Mouse (Mus musculus) heart, adult 2 months (tissue): ENCODE measurements around the gene Cnbd2. TPM values are rescaled to one million over a fixed set of nuclear protein-coding genes. Genes with fewer than 3 reads are reported as not detected.
A peak's percentile ranks its signal among the peaks of the same experiment; 100 is the strongest.
"Not testable (repeated sequence)": the region's sequence is repeated elsewhere in the genome, so short reads cannot be mapped to it uniquely, and the experiment has no call there.

Experiments used
- DNase-seq, 2 experiments: peaks; one replicate each; pipeline ENCODE4 v3.0.0; 2021
- H3K27ac ChIP-seq: fragments of 200-600 bp; 2 replicates; pipeline ENCODE4 v1.8.1; 2022
- H3K27me3 ChIP-seq: fragments of 200-500 bp; 2 replicates; pipeline ENCODE4 v1.6.1; 2012; ENCODE audit warnings: mild to moderate bottlenecking, low read length, inconsistent platforms, mixed read lengths; ENCODE audit not compliant: control insufficient read depth, insufficient read depth
- H3K36me3 ChIP-seq: fragments of 200-500 bp; 2 replicates; pipeline ENCODE4 v1.6.1; 2012; ENCODE audit warnings: low read length, inconsistent platforms; ENCODE audit not compliant: control insufficient read depth, insufficient read depth
- H3K4me1 ChIP-seq: fragments of 200-500 bp; 2 replicates; pipeline ENCODE4 v1.6.1; 2011; ENCODE audit warnings: low read length; ENCODE audit not compliant: control insufficient read depth, insufficient read depth
- H3K4me3 ChIP-seq: fragments of 200-600 bp; 2 replicates; pipeline ENCODE4 v1.8.1; 2022
- H3K79me2 ChIP-seq: fragments of 200-500 bp; replicated peaks from 2 replicates; pipeline ENCODE4 v1.6.1; 2012; ENCODE audit warnings: mild to moderate bottlenecking, inconsistent platforms, low read length, moderate library complexity, mixed read lengths; ENCODE audit not compliant: control insufficient read depth, insufficient read depth
- H3K9ac ChIP-seq: fragments of 200-500 bp; 2 replicates; pipeline ENCODE4 v1.6.1; 2012; ENCODE audit warnings: low read depth, mild to moderate bottlenecking, control low read depth, inconsistent platforms, low read length, mixed read lengths
- CTCF ChIP-seq: fragments of 200-600 bp; IDR thresholded peaks from 2 replicates; pipeline ENCODE4 v1.8.1; 2022; ENCODE audit warnings: antibody characterized with exemption, mild to moderate bottlenecking, moderate library complexity
- EP300 ChIP-seq: fragments of 200-500 bp; IDR thresholded peaks from 2 replicates; pipeline ENCODE4 v1.6.1; 2011; ENCODE audit warnings: low read depth, low read length, control low read depth; ENCODE audit not compliant: insufficient read depth
- POLR2A ChIP-seq: fragments of 200-500 bp; IDR thresholded peaks from 2 replicates; pipeline ENCODE4 v1.6.1; 2011; ENCODE audit warnings: mild to moderate bottlenecking, low read depth, low read length, control low read depth; ENCODE audit not compliant: insufficient read depth
- WGBS: fragments of 180-500 bp; shearing (Covaris S2); methylation state at CpG from one replicate; pipeline ENCODE4 v1.1.7; 2018; 5-methylcytosine and 5-hydroxymethylcytosine counted together
- intact Hi-C: fragments of 180-260 bp; cut with DNase I; formaldehyde crosslinking; loops from one replicate; pipeline ENCODE4 v1.15.1; 2025
- polyA plus RNA-seq: library from polyadenylated mRNA; depleted of rRNA; stranded (reverse); fragments of >200 nt; gene quantifications from 2 replicates; pipeline ENCODE4 v1.2.3, GENCODE M21; 2012
- total RNA-seq, 2 experiments: library from RNA; stranded (reverse); gene quantifications; 2 replicates each; pipeline ENCODE4 v1.2.3; 2021

Gene Cnbd2
- total and polyA plus RNA-seq, 3 experiments: 0.89 to 1.0 (median 0.92) TPM

DNA sequence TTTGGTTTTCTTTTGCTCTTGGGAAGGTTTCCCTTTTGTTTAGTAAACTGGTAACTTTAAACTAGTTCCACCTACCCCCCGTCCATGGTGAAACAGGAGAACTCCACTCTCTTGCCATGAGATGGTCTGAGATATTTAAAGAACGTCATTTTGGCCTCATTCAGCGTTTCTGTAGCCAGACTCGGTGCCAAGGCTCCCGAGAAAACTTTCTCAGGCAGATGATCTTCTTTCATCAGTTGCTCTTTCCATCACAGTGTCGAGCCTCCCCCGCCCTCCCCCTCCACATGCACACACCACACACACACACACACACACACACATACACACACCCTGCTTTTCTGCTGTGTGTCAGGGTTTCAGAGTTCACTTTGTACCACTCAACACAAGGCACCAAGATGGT, 58.8 kb downstream of the Cnbd2 start:
- H3K27ac ChIP-seq: no peak overlapping the region
- H3K27me3 ChIP-seq: no peaks in the 10 kb centered on the region
- no peaks in the 10 kb centered on the region for H3K36me3 ChIP-seq
- no peaks in the 10 kb centered on the region for H3K4me1 ChIP-seq
- no peak for TF ChIP-seq EP300
- TF ChIP-seq CTCF: no peak
- no peak for TF ChIP-seq POLR2A
- 65% methylated on average over 7 of the region's 7 CpGs for WGBS
- DNase-seq: no peak
- no peaks in the 10 kb centered on the region for H3K79me2 ChIP-seq
- no peak overlapping the region for H3K4me3 ChIP-seq
- H3K9ac ChIP-seq: no peak overlapping the region
- intact Hi-C loops: no loop called here

GRCm38 (mm10) chr2:156376956-156377355, 64.9 kb downstream of the Cnbd2 start:
- TF ChIP-seq POLR2A: no peak
- TF ChIP-seq EP300: no peak
- TF ChIP-seq CTCF: no peak
- intact Hi-C loops: no loop called here
- H3K27ac ChIP-seq: no peak overlapping the region
- no peaks in the 10 kb centered on the region for H3K79me2 ChIP-seq
- H3K36me3 ChIP-seq: no peaks in the 10 kb centered on the region
- no peaks in the 10 kb centered on the region for H3K4me1 ChIP-seq
- no peaks in the 10 kb centered on the region for H3K27me3 ChIP-seq
- 68% methylated on average over 7 of the region's 7 CpGs for WGBS
- no peak overlapping the region for H3K4me3 ChIP-seq
- no peak for DNase-seq
- no peak overlapping the region for H3K9ac ChIP-seq

DNA sequence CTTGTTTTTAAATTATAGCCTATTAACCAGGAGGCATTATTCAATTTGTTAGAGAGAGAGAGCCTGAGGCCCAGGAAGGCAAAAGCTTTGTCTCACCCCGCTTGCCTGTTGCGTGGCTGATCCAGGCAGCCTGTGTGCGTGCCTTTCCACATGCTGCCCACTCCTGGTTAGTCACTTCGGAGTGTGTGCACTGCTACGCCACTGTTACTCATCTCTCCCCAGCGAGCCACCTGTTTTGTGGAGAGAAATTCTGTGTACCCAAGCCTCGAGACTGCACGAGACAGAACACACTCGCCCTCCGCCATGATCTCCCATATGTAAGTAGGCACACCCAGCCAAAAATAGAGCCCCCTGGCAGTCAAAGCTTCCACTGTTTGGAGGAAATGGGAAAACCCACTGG, 67.8 kb downstream of the Cnbd2 start:
- no peaks in the 10 kb centered on the region for H3K79me2 ChIP-seq
- intact Hi-C loops: no loop called here
- TF ChIP-seq CTCF: no peak
- no peak for TF ChIP-seq POLR2A
- no peak for TF ChIP-seq EP300
- H3K9ac ChIP-seq: no peak overlapping the region
- 86% methylated on average over 10 of the region's 10 CpGs for WGBS
- H3K4me3 ChIP-seq: no peak overlapping the region
- no peaks in the 10 kb centered on the region for H3K27me3 ChIP-seq
- H3K27ac ChIP-seq: no peak overlapping the region
- H3K4me1 ChIP-seq: no peaks in the 10 kb centered on the region
- H3K36me3 ChIP-seq: no peaks in the 10 kb centered on the region
- DNase-seq: no peak

- no peaks in the 10 kb centered on the region for H3K27me3 ChIP-seq
- H3K9ac ChIP-seq: no peak overlapping the region
- H3K4me3 ChIP-seq: no peak overlapping the region
- H3K36me3 ChIP-seq: no peaks in the 10 kb centered on the region
- H3K27ac ChIP-seq: no peak overlapping the region
- intact Hi-C loops: no loop called here
- H3K4me1 ChIP-seq: no peaks in the 10 kb centered on the region
- H3K79me2 ChIP-seq: no peaks in the 10 kb centered on the region
- DNase-seq: no peak
- TF ChIP-seq CTCF: 0 out of 2 replicates have a peak, but pooled peaks have one; percentile 23
- no peak for TF ChIP-seq POLR2A
- 83% methylated on average over 4 of the region's 4 CpGs for WGBS
Measured at GRCm38 (mm10) chr2:156381350-156381749, 69.3 kb downstream of the Cnbd2 start.

DNA sequence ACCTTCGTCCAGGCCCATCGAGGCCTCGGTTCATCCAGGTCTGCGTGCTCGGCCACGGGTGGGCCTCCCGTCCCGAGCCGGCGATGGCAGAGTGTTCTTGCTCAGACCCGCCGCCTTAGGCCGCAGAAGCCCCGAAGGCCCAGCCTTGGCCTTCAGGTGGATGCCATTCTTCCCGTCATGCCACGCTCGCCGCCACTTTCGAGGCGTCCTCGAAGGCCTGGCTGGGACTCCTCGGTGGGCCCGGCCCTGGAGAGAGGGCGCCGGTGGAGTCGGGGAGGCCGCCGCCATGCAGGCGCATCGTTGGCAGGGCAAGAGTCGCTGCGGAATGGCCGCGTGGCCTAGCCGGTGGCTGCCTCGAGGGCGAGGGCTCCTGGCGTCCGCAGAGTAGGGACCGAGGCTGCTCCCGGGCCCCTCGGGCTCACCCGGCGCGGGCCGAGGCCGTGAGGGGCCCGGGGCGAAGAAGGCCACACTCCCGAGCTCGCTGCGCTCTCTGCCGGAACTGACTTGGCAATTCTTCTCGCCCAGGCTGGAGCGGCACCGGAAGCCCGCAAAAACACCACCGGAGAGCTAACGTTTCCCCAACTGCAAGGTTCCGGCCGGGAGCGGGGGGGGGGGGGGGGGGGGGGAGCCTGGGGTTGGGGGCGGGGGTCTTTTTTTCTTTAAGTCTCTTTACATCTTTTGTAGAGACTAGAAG, 80.5 kb downstream of the Cnbd2 start:
- Histone ChIP-seq H3K4me3 (peak overlapping the region; percentile 47; the same call in 1 of the 2 replicates), H3K27ac (peak overlapping the region; percentile 67), H3K9ac (peak overlapping the region; percentile 60)
- TF ChIP-seq POLR2A: peak; percentile 55; the same call in 1 of the 2 replicates
- H3K36me3 ChIP-seq, intact Hi-C loops, H3K4me1 ChIP-seq, H3K79me2 ChIP-seq, H3K27me3 ChIP-seq: not testable (repeated sequence)
- 1% methylated on average over 20 of the region's 63 CpGs for WGBS
- peak; percentile 80 to 83 for DNase-seq

DNA sequence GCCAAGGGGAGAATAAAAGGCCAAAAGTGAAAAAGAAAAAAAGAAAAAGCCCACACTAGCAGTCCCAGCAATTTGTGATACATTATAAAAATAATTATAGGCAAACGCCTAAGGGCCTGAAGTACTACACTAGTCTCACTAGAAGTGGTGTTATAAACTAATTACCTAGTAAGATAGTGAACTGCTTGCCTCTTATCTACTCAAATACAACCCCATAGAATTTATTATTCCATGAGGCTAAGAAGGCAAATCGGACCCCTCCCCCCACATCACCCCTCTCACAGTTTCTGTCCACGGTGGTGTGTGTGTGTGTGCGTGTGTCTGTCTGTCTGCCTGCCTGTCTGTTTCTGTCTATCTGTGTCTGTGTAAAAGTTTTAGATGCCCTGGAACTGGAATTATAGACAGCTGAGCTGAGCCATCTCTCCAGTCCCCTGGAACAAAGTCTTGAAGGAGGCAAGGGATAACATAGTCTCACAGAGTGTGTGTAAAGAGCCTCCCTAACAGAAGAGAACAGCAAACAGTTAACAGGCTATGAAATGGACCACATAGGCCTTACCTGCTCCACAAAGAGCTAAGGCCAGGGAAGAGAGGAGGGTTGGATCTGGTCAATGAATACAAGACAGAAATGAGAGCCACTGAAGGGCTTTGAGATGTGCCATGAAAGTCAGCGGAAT, 81.2 kb downstream of the Cnbd2 start:
- no peak for DNase-seq
- Histone ChIP-seq H3K79me2 (no peaks in the 10 kb centered on the region), H3K27ac (peak overlapping the region; percentile 67), H3K9ac (no peak overlapping the region), H3K36me3 (no peaks in the 10 kb centered on the region), H3K27me3 (no peaks in the 10 kb centered on the region), H3K4me3 (peak overlapping the region; percentile 41; the same call in 1 of the 2 replicates), H3K4me1 (no peaks in the 10 kb centered on the region)
- 46% methylated on average over 5 of the region's 5 CpGs for WGBS
- TF ChIP-seq EP300 (no peak), CTCF (no peak), POLR2A (no peak)
- intact Hi-C loops: no loop called here
